Mouse (Mus musculus) stomach, embryonic 16.5 days (tissue): ENCODE results near the gene Gpx8. TPM values are rescaled to one million over a fixed set of nuclear protein-coding genes. Genes with fewer than 3 reads are reported as not detected.

ENCODE experiments used
- microRNA counts: library from miRNA; unstranded; fragments of <30 nt; microRNA quantifications from one replicate; lab custom pipeline; 2016
- microRNA-seq: library from miRNA; unstranded; fragments of <30 nt; microRNA quantifications from one replicate; pipeline ENCODE4, GENCODE M21; 2016
- polyA plus RNA-seq: library from polyadenylated mRNA; unstranded; fragments of >200 nt; fragmentation: Nextera tagmentation; extraction: Ambion mirVana; gene quantifications from 2 replicates; pipeline ENCODE4 v1.2.1, GENCODE M21; 2015

The Gpx8 gene
- polyA plus RNA-seq, 1 experiment from 2014 or later = 156 TPM

MicroRNA genes within 50 kb of the gene (microRNA counts, 519-probe panel; counts per million panel counts)
- microRNA mmu-miR-449a (lab: Ali Mortazavi, UCI) (2,059 counts per million, percentile 41 among the panel's probes with 10 or more counts), microRNA mmu-miR-449b (lab: Ali Mortazavi, UCI) (not detected), microRNA mmu-miR-449c (lab: Ali Mortazavi, UCI) (not detected)

Small RNA genes lying within 50 kb of the gene (microRNA-seq; reads per million reads assigned to microRNA genes)
- 362 reads per million, percentile 68 among the genes with 10 or more reads in this experiment for gene Mir449a
- gene Mir449b = 0.50 reads per million
- gene Mir449c = 0.99 reads per million

Other genes starting within 250 kb of the Gpx8 start
- gene Plpp1, start 245.6 kb downstream of the Gpx8 start, polyA plus RNA-seq = 117 and 120 TPM in 2 replicates
- gene Mtrex, start 119.0 kb downstream of the Gpx8 start, polyA plus RNA-seq = 62.5 and 63.7 TPM in 2 replicates
- 12.6 and 16.9 TPM in 2 replicates for gene Dhx29, start 119.0 kb downstream of the Gpx8 start, polyA plus RNA-seq
- 0.63 and 0.97 TPM in 2 replicates for gene Ccno, start 58.6 kb downstream of the Gpx8 start, polyA plus RNA-seq
- 0.21 and 0.30 TPM in 2 replicates for gene Mcidas, start 52.6 kb downstream of the Gpx8 start, polyA plus RNA-seq
- 0.08 TPM in 1 of 2 replicates, not detected in the other for gene Cdc20b, start 11.3 kb downstream of the Gpx8 start, polyA plus RNA-seq
- gene Gzma, start 54.6 kb upstream of the Gpx8 start, polyA plus RNA-seq = 1.8 and 2.6 TPM in 2 replicates
- 2.7 and 3.1 TPM in 2 replicates for gene Esm1, start 163.2 kb upstream of the Gpx8 start, polyA plus RNA-seq
- not detected in 2 replicates for gene Gzmk, start 179.5 kb upstream of the Gpx8 start, polyA plus RNA-seq
- gene BC067074, start 246.7 kb upstream of the Gpx8 start, polyA plus RNA-seq = 3.2 and 3.9 TPM in 2 replicates